29 mouse cellular contexts compared by ENCODE assay signal in the genomic region with DNA sequence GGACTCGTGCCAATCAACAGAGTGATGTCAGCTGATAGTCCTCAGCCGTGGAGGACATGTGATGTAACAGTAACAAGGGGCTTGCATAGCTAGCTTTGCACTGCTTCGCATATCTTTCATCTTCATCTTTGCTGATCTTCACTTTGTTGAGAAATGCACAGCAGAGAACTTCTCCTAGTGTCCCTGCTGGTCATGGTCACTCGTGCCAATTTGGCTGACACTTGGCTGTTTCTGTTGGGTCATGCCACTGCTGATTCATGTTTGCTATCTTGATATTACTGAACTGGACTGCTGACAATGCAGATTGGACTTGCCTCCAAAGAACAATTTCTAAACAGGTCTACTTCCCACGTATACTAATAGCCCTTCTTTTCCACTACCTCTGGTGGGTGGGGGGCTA. TPM values are rescaled to one million over a fixed set of nuclear protein-coding genes. Genes with fewer than 3 reads are reported as not detected.
DNase-seq lines count a peak whose midpoint lies in the region; ATAC-seq lines count a peak whose summit lies in the region.
"Had no signal": no experiment of that assay in that cellular context is flagged by ENCODE, and none has a peak within 500 bp of the region (broad histone marks: within the 10 kb centered on the region; RNA-seq: fewer than 3 reads in every experiment).

No protein-coding gene starts in this region.

- no peaks in the 10 kb centered on the region for H3K27me3 ChIP-seq in neural tube, embryonic 15.5 days (replicated peaks)
- H3K27me3 ChIP-seq: forebrain, embryonic 12.5 days; lung, embryonic 15.5 days had no signal

- DNase-seq in adrenal gland, adult (ENCODE audit: inconsistent age in 2 of 2, low spot score in 1 of 2): peak; percentile 84 to 92
- DNase-seq in adrenal gland, postnatal 4 days (ENCODE audit: low spot score in 2 of 2): no peak
- DNase-seq in lung, postnatal 25 days (ENCODE audit: low spot score): peak; percentile 5
- DNase-seq in lung, postnatal 14 days: no peak
- peak; percentile 13 for DNase-seq in NIH3T3 (ENCODE audit: low read depth)
- peak; percentile 68 for DNase-seq in adrenal gland, postnatal 25 days
- no peak for DNase-seq in gastrocnemius, adult 18-20 months (ENCODE audit: low spot score)
- DNase-seq: cerebellum, adult 8-10 months; gastrocnemius, postnatal 10 days; kidney, adult 11 months; kidney, postnatal 14 days; left cerebral cortex, postnatal 4 days; liver; thymus, postnatal 36 days had no signal

- no peak overlapping the region for H3K27ac ChIP-seq in neural tube, embryonic 15.5 days (replicated peaks)
- H3K27ac ChIP-seq: embryonic facial prominence, embryonic 10.5 days; forebrain, embryonic 12.5 days; hindbrain, embryonic 10.5 days; hindbrain, postnatal 0 days; lung, embryonic 15.5 days; midbrain, embryonic 10.5 days had no signal

- H3K9me3 ChIP-seq in neural tube, embryonic 15.5 days (replicated peaks): no peaks in the 10 kb centered on the region
- H3K9me3 ChIP-seq: forebrain, embryonic 12.5 days; lung, embryonic 15.5 days had no signal

- no peak for ATAC-seq in neural tube, embryonic 15.5 days (ENCODE audit: low FRiP score)
- ATAC-seq: CD4-positive, CD25-positive, alpha-beta regulatory T cell, adult 4 months; hindbrain, postnatal 0 days had no signal

- WGBS in neural tube, embryonic 15.5 days: 87% methylated on average over 5 of the region's 5 CpGs

- no peak overlapping the region for H3K4me3 ChIP-seq in neural tube, embryonic 15.5 days (replicated peaks)
- H3K4me3 ChIP-seq: embryonic facial prominence, embryonic 10.5 days; forebrain, embryonic 12.5 days; hindbrain, embryonic 10.5 days; lung, embryonic 15.5 days; midbrain, embryonic 10.5 days had no signal

- no peak overlapping the region for H3K9ac ChIP-seq in neural tube, embryonic 15.5 days (replicated peaks)
- H3K9ac ChIP-seq: forebrain, embryonic 12.5 days; lung, embryonic 15.5 days had no signal

- H3K4me2 ChIP-seq in neural tube, embryonic 15.5 days: no peak overlapping the region
- H3K4me2 ChIP-seq: forebrain, embryonic 12.5 days; lung, embryonic 15.5 days had no signal

- no peaks in the 10 kb centered on the region for H3K4me1 ChIP-seq in neural tube, embryonic 15.5 days
- H3K4me1 ChIP-seq: embryonic facial prominence, embryonic 10.5 days; forebrain, embryonic 12.5 days; hindbrain, embryonic 10.5 days; lung, embryonic 15.5 days; midbrain, embryonic 10.5 days had no signal

- no peaks in the 10 kb centered on the region for H3K36me3 ChIP-seq in neural tube, embryonic 15.5 days
- H3K36me3 ChIP-seq: embryonic facial prominence, embryonic 10.5 days; forebrain, embryonic 12.5 days; hindbrain, embryonic 10.5 days; lung, embryonic 15.5 days; midbrain, embryonic 10.5 days had no signal

RNA-seq across cellular contexts. Expression of gene Olfr49, which starts 15.4 kb away (rescaled TPM):
- not detected for total RNA-seq in adrenal gland, postnatal 4 days (2021)
- total RNA-seq in adrenal gland, postnatal 25 days (2021): 0.14 TPM in 1 of 2 replicates, not detected in the other
- not detected for total RNA-seq in gastrocnemius, adult 18-20 months (2021)
- polyA plus RNA-seq in neural tube, embryonic 15.5 days (2015; fragmentation: Nextera tagmentation; extraction: Ambion mirVana): not detected in 2 replicates
- total RNA-seq: common myeloid progenitor, adult 5-6 weeks; ES-E14; gastrocnemius, postnatal 10 days; heart, adult 8-10 months; hindbrain, postnatal 0 days; layer of hippocampus, adult 8-10 months; left cerebral cortex, postnatal 4 days; midbrain, postnatal 0 days had no signal
- polyA plus RNA-seq: embryonic facial prominence, embryonic 10.5 days; forebrain, embryonic 12.5 days; heart, embryonic 16.5 days; hindbrain, embryonic 10.5 days; hindbrain, postnatal 0 days; lung, embryonic 15.5 days; midbrain, embryonic 10.5 days; midbrain, postnatal 0 days; testis, adult 2 months had no signal

RNA-seq across cellular contexts. Expression of gene Abhd4, which starts 46.1 kb away (rescaled TPM):
- total RNA-seq in adrenal gland, postnatal 4 days (2021): 100 to 1,000 TPM; 351 to 353 TPM
- total RNA-seq in adrenal gland, postnatal 25 days (2021): 630 and 676 TPM in 2 replicates
- total RNA-seq in gastrocnemius, adult 18-20 months (2021): 10 to 100 TPM; 19.4 to 19.5 TPM
- 54.0 and 58.6 TPM in 2 replicates for polyA plus RNA-seq in neural tube, embryonic 15.5 days (2015; fragmentation: Nextera tagmentation; extraction: Ambion mirVana)

RNA-seq across cellular contexts. Expression of gene Dad1, which starts 46.2 kb away (rescaled TPM):
- 100 to 1,000 TPM; 195 to 211 TPM for total RNA-seq in adrenal gland, postnatal 4 days (2021)
- 310 and 330 TPM in 2 replicates for total RNA-seq in adrenal gland, postnatal 25 days (2021)
- total RNA-seq in gastrocnemius, adult 18-20 months (2021): 10 to 100 TPM; 66.6 to 77.4 TPM
- 414 and 416 TPM in 2 replicates for polyA plus RNA-seq in neural tube, embryonic 15.5 days (2015; fragmentation: Nextera tagmentation; extraction: Ambion mirVana)

Comparison
In these comparisons a context has a peak if more than half of its experiments do, and no peak if none do; other contexts are left out.
1. DNase-seq: peak in adrenal gland, adult (2 of 2), lung, postnatal 25 days (single experiment), NIH3T3 (single experiment) and adrenal gland, postnatal 25 days (single experiment); none in adrenal gland, postnatal 4 days (0 of 2), lung, postnatal 14 days (single experiment) and gastrocnemius, adult 18-20 months (single experiment).
2. RNA of gene Abhd4, which starts 46.1 kb away (total RNA-seq): 630 to 676 TPM in adrenal gland, postnatal 25 days and 351 to 353 TPM in adrenal gland, postnatal 4 days; 19.4 to 19.5 TPM in gastrocnemius, adult 18-20 months; every median in the first group is over 10 times any median in the second.